Mouse (Mus musculus): Measurements from ENCODE around the gene Slc20a1.

Slc20a1 gene

GRCm38 (mm10) chr2:129186291-129186919 is 12.2 kb upstream of the Slc20a1 start:
- DNase-seq, result no peak

GRCm38 (mm10) chr2:129192392-129193150 is 6.0 kb upstream of the Slc20a1 start:
- no peak for DNase-seq

GRCm38 (mm10) chr2:129196317-129196716 is 2.2 kb upstream of the Slc20a1 start:
- no peak for DNase-seq

GRCm38 (mm10) chr2:129197197-129197596 is 1.4 kb upstream of the Slc20a1 start:
- no peak for DNase-seq

GRCm38 (mm10) chr2:129197843-129198435 is 625 bp upstream of the Slc20a1 start:
- DNase-seq, result no peak

GRCm38 (mm10) chr2:129199328-129200085 is 943 bp downstream of the Slc20a1 start:
- DNase-seq, result peak; percentile 42

GRCm38 (mm10) chr2:129205000-129205399 is 6.4 kb downstream of the Slc20a1 start:
- no peak for DNase-seq

- DNase-seq, result peak; percentile 24
These were observed 8.3 kb downstream of the Slc20a1 start for GRCm38 (mm10) chr2:129206824-129207223.

GRCm38 (mm10) chr2:129208181-129208746 is 9.7 kb downstream of the Slc20a1 start:
- no peak for DNase-seq

- no peak for DNase-seq
These were observed 11.7 kb downstream of the Slc20a1 start for GRCm38 (mm10) chr2:129210089-129210749.

GRCm38 (mm10) chr2:129211255-129211654 is 12.7 kb downstream of the Slc20a1 start:
- DNase-seq, result no peak

GRCm38 (mm10) chr2:129211957-129212356 is 13.4 kb downstream of the Slc20a1 start:
- DNase-seq, result no peak

GRCm38 (mm10) chr2:129212566-129212965 is 14.0 kb downstream of the Slc20a1 start:
- DNase-seq, result no peak

GRCm38 (mm10) chr2:129214774-129215173 is 16.2 kb downstream of the Slc20a1 start:
- no peak for DNase-seq

GRCm38 (mm10) chr2:129217612-129218185 is 19.1 kb downstream of the Slc20a1 start:
- DNase-seq, result no peak

GRCm38 (mm10) chr2:129218537-129219105 is 20.1 kb downstream of the Slc20a1 start:
- no peak for DNase-seq

- no peak for DNase-seq
These were observed 22.6 kb downstream of the Slc20a1 start for GRCm38 (mm10) chr2:129221097-129221632.

- DNase-seq, result no peak
These were observed 25.6 kb downstream of the Slc20a1 start for GRCm38 (mm10) chr2:129224178-129224577.

- DNase-seq, result no peak
These were observed 26.8 kb downstream of the Slc20a1 start for GRCm38 (mm10) chr2:129225251-129225819.

GRCm38 (mm10) chr2:129226296-129226851 is 27.8 kb downstream of the Slc20a1 start:
- DNase-seq, result no peak
